Mouse (Mus musculus): ENCODE results near the gene Prm3.

DNA sequence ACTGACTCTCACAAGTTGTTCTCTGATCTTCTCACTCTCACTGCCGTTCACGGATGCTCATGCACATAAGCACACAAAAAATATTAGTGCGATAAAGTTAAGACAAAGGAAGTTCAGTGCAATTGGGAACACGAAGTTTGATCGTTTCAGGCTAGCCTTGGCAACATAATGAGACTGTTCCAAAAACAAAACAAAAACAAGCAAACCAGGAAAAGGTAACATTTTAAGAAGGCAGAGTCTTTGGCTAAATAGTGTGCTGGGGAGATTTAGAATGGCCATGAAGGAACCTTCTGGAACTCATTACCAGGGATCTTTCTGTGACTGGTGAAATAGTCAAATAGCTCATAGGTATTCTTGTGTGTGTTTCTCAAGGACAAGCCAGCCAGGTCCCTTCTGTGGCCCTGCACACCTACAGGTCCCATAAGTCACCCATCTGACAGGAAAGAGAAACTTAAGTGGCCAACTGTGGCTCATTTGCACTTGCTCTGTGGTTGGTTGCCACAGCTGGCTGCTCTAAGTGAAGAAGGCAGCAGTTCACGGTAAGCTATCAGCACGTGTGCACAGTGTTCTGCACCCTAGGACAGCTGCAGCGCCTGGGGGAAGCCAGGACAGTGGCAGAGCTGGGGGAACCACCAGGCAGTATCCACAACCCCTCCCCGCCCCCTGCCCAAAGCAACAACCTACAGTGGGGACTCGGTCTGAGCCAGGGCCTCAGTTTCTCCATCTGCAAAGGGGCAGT, 15.2 kb upstream of the Prm3 start, which contains the start of gene Prm1:
- TF ChIP-seq CTCF (IDR thresholded peaks at IDR 0.05; ENCODE audit: borderline replicate concordance, insufficient read depth, low read length): no peak
- TF ChIP-seq POLR2A (IDR thresholded peaks at IDR 0.05; ENCODE audit: low read depth, low read length): no peak

Measured in embryonic fibroblast, embryonic 13.5 days (primary cell).